Mouse (Mus musculus): Measurements from ENCODE around the gene Prss8.

GRCm38 (mm10) chr7:127887191-127887590 lies 42.7 kb downstream of the Prss8 start:
- TF ChIP-seq POLR2A (IDR thresholded peaks at IDR 0.05; ENCODE audit: low read depth, low read length) (no peak), CTCF (IDR thresholded peaks at IDR 0.05; ENCODE audit: borderline replicate concordance, insufficient read depth, low read length) (no peak)

Measured in embryonic fibroblast, embryonic 13.5 days (primary cell).